Mouse (Mus musculus) liver, embryonic 11.5 days (tissue): Measurements from ENCODE around the gene Nhlrc2. TPM values are rescaled to one million over a fixed set of nuclear protein-coding genes. Genes with fewer than 3 reads are reported as not detected.

Source experiments
- ATAC-seq: fragments of 200-750 bp; cut with Nextera tagmentation; replicated peaks from 2 replicates; pipeline ENCODE4 v1.8.0; 2017; ENCODE audit warnings: moderate number of reproducible peaks, mild to moderate bottlenecking, moderate TSS enrichment, moderate library complexity; ENCODE audit not compliant: low FRiP score
- DNase-seq: peaks from one replicate; pipeline ENCODE4 v3.0.0-alpha.2; 2017; ENCODE audit warnings: low spot score
- H3K27ac ChIP-seq: fragments of 300-500 bp; sonication (generic); 2 replicates; pipeline ENCODE4 v1.5.1; 2014; ENCODE audit warnings: mild to moderate bottlenecking, low read depth, low read length, control low read depth
- H3K27me3 ChIP-seq: fragments of 300-500 bp; sonication (generic); replicated peaks from 2 replicates; pipeline ENCODE4 v1.6.1; 2014; ENCODE audit warnings: low read length, mixed read lengths; ENCODE audit not compliant: control insufficient read depth, insufficient read depth
- H3K36me3 ChIP-seq: fragments of 300-500 bp; sonication (generic); 2 replicates; pipeline ENCODE4 v1.6.1; 2014; ENCODE audit warnings: mild to moderate bottlenecking, low read length, moderate library complexity, mixed read lengths; ENCODE audit not compliant: control insufficient read depth, insufficient read depth
- H3K4me1 ChIP-seq: fragments of 300-500 bp; sonication (generic); replicated peaks from 2 replicates; pipeline ENCODE4 v1.6.1; 2014; ENCODE audit warnings: low read length, mixed read lengths; ENCODE audit not compliant: control insufficient read depth, insufficient read depth
- H3K4me2 ChIP-seq: fragments of 300-500 bp; sonication (generic); 2 replicates; pipeline ENCODE4 v1.6.1; 2014; ENCODE audit warnings: mild to moderate bottlenecking, control low read depth, moderate library complexity
- H3K4me3 ChIP-seq: fragments of 300-500 bp; sonication (generic); 2 replicates; pipeline ENCODE4 v1.5.1; 2014; ENCODE audit warnings: low read depth, low read length, control low read depth
- H3K9ac ChIP-seq: fragments of 300-500 bp; sonication (generic); 2 replicates; pipeline ENCODE4 v1.6.1; 2014; ENCODE audit warnings: low read depth, low read length, control low read depth
- H3K9me3 ChIP-seq: fragments of 300-500 bp; sonication (generic); 2 replicates; pipeline ENCODE4 v1.6.1; 2016; ENCODE audit warnings: low read length, inconsistent platforms, mixed read lengths; ENCODE audit not compliant: control insufficient read depth
- WGBS: fragments of 180-500 bp; shearing (Covaris S2); extraction: QIAGEN DNeasy Blood & Tissue Kit; methylation state at CpG from one replicate; pipeline ENCODE4 v1.1.7; 2014; 5-methylcytosine and 5-hydroxymethylcytosine counted together
- polyA plus RNA-seq: library from polyadenylated mRNA; unstranded; fragments of >200 nt; fragmentation: Nextera tagmentation; extraction: Ambion mirVana; gene quantifications from 2 replicates; pipeline ENCODE4 v1.2.1, GENCODE M21; 2014

Gene Nhlrc2
- polyA plus RNA-seq, 1 experiment from 2014 or later: 14.1 TPM

- Histone ChIP-seq H3K27me3 (no peaks in the 10 kb centered on the region), H3K4me1 (no peaks in the 10 kb centered on the region), H3K9ac (no peak overlapping the region), H3K27ac (no peak overlapping the region), H3K4me3 (no peak overlapping the region), H3K9me3 (peaks cover 3% of the 10 kb centered on the region; the same call in 1 of the 2 replicates), H3K4me2 (no peak overlapping the region), H3K36me3 (no peaks in the 10 kb centered on the region)
- DNase-seq: no peak
- 86% methylated on average over 9 of the region's 9 CpGs for WGBS
- no peak for ATAC-seq
Observed at GRCm38 (mm10) chr19:56637684-56638049, 89.6 kb downstream of the Nhlrc2 start.

GRCm38 (mm10) chr19:56647451-56648120 lies 99.5 kb downstream of the Nhlrc2 start:
- Histone ChIP-seq H3K9me3 (no peaks in the 10 kb centered on the region; the same call in 1 of the 2 replicates), H3K36me3 (no peaks in the 10 kb centered on the region), H3K4me2 (no peak overlapping the region), H3K27me3 (no peaks in the 10 kb centered on the region), H3K4me1 (no peaks in the 10 kb centered on the region; the same call in 1 of the 2 replicates), H3K4me3 (no peak overlapping the region), H3K27ac (no peak overlapping the region), H3K9ac (no peak overlapping the region)
- ATAC-seq (no peak), DNase-seq (no peak)
- WGBS: 92% methylated on average over 7 of the region's 7 CpGs

- Histone ChIP-seq H3K27me3 (no peaks in the 10 kb centered on the region), H3K4me3 (no peak overlapping the region), H3K9ac (no peak overlapping the region), H3K9me3 (no peaks in the 10 kb centered on the region; the same call in 1 of the 2 replicates), H3K36me3 (no peaks in the 10 kb centered on the region), H3K4me2 (no peak overlapping the region), H3K4me1 (no peaks in the 10 kb centered on the region; the same call in 1 of the 2 replicates), H3K27ac (no peak overlapping the region)
- ATAC-seq: no peak
- 68% methylated on average over 4 of the region's 4 CpGs for WGBS
- DNase-seq: no peak
Observed at GRCm38 (mm10) chr19:56651262-56651661, 103.2 kb downstream of the Nhlrc2 start.

GRCm38 (mm10) chr19:56652034-56652962 lies 104.2 kb downstream of the Nhlrc2 start:
- Histone ChIP-seq H3K27ac (no peak overlapping the region), H3K4me1 (no peaks in the 10 kb centered on the region; the same call in 1 of the 2 replicates), H3K4me3 (no peak overlapping the region), H3K27me3 (no peaks in the 10 kb centered on the region), H3K9me3 (no peaks in the 10 kb centered on the region), H3K4me2 (peak overlapping the region; percentile 29; the same call in 1 of the 2 replicates), H3K36me3 (no peaks in the 10 kb centered on the region), H3K9ac (no peak overlapping the region)
- 61% methylated on average over 19 of the region's 19 CpGs for WGBS
- no peak for DNase-seq
- ATAC-seq: no peak

Other genes with a start within 250 kb of the Nhlrc2 start
- 0.09 and 0.14 TPM in 2 replicates for gene Nrap, start 158.2 kb upstream of the Nhlrc2 start, polyA plus RNA-seq
- gene Casp7, start 151.1 kb upstream of the Nhlrc2 start, polyA plus RNA-seq: 23.9 and 26.4 TPM in 2 replicates
- gene Plekhs1, start 86.6 kb upstream of the Nhlrc2 start, polyA plus RNA-seq: not detected in 2 replicates
- 25.7 and 29.2 TPM in 2 replicates for gene Dclre1a, start within 50 bp of the Nhlrc2 start, polyA plus RNA-seq
- gene Adrb1, start 173.9 kb downstream of the Nhlrc2 start, polyA plus RNA-seq: 0.34 and 0.35 TPM in 2 replicates